Mouse (Mus musculus) liver, embryonic 14.5 days (tissue): ENCODE data around the gene Pex19.

Experiments
- CTCF ChIP-seq: IDR thresholded peaks from 2 replicates; pipeline ENCODE4 v1.5.1; 2016; ENCODE audit warnings: antibody characterized with exemption, low read depth, control low read depth
- EP300 ChIP-seq: IDR thresholded peaks from 2 replicates; pipeline ENCODE4 v1.6.1; 2016; ENCODE audit warnings: antibody characterized with exemption, low read depth

DNA sequence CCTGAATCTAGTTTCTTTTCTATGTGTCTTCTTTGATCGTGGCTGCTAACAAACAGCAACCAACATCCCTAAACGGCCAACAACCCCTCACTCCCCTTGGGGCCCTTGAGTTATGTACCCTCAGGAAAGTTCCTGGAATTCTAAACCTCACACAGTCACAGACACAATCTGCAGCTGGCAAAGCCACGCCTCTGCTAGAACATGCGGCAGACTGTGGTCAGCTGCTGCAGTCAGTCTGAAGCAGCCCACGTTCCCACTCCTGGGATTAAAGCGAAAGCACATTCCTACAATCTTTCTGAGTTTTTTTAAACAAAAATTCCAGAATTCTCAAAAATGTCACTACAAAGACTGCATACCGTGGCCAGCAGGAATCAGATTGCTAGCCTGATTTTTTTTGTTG is 7.0 kb downstream of the Pex19 start:
- no peak for TF ChIP-seq CTCF
- no peak for TF ChIP-seq EP300
